Mouse (Mus musculus): ENCODE data around the gene E130114P18Rik. TPM values are rescaled to one million over a fixed set of nuclear protein-coding genes. Genes with fewer than 3 reads are reported as not detected.

E130114P18Rik gene
- polyA plus RNA-seq, 1 experiment, result not detected

GRCm38 (mm10) chr4:97602579-97602978 is 175.3 kb downstream of the E130114P18Rik start:
- H3K36me3 ChIP-seq (ENCODE audit: control insufficient read depth, insufficient read depth), result no peaks in the 10 kb centered on the region
- no peaks in the 10 kb centered on the region for H3K27me3 ChIP-seq (ENCODE audit: control insufficient read depth, insufficient read depth, insufficient read length)
- no peaks in the 10 kb centered on the region for H3K79me2 ChIP-seq (ENCODE audit: control insufficient read depth, insufficient read depth)
- TF ChIP-seq CTCF (IDR thresholded peaks at IDR 0.05; ENCODE audit: control insufficient read depth, insufficient read depth, insufficient read length) (no peak), USF1 (IDR thresholded peaks at IDR 0.05; ENCODE audit: low read depth) (no peak), FOSL1 (IDR thresholded peaks at IDR 0.05; ENCODE audit: insufficient read depth, low read length, poor library complexity, severe bottlenecking) (no peak), CEBPB (IDR thresholded peaks at IDR 0.05; ENCODE audit: low read depth) (no peak), MAX (IDR thresholded peaks at IDR 0.05) (no peak), MYOG (IDR thresholded peaks at IDR 0.05; ENCODE audit: control insufficient read depth, extremely low read depth, insufficient read length) (no peak)
- H3K79me3 ChIP-seq (ENCODE audit: low read depth), result no peaks in the 10 kb centered on the region
- H3ac ChIP-seq (ENCODE audit: control insufficient read depth, insufficient read length, low read depth), result no peak overlapping the region
- no peak overlapping the region for H3K4me3 ChIP-seq (ENCODE audit: insufficient read depth, poor library complexity, severe bottlenecking)

DNA sequence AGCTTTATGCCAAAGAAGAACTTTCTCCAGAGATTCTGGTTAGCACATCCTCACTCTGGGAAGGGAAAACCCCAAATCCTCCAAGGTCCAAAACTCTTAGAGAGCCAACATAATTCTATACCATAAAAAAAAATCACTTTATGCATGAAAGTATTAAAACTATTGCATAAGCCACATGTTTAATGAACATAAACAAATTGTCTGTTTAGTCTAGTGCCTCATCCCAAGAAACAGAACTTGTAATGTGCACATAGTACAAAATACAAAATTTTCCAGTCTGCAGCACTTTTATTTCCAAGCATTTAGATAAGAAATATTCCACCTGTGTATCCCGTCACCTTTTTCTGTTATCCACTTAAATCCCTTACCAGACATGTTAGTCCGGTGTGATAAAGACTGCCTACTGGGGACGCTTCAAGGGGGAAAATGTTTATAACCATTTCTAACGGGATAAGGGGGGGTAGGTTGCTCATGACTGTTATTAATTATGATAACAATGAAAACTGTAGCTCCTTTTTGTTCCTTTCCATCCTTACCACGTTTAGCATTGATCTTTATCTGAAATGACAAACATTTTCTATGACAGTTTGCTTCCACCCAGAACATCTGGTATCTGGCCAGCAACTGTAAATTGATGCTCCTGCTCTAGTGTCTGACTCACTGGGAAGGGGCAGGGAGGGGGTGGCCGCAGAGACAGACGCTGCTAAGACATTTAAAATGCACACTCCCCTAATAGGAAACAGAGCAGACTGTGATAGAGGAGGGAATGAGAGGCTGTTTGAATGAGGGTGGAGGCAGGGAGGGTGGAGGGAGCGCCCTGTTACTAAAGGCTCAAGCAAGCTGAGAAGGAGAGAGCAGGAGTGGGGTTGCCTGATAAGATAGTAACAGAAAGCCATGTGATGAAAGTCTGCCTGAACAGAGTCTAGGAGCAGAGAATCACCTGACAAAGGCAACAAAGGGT is 176.7 kb downstream of the E130114P18Rik start:
- no peak for TF ChIP-seq MAX (IDR thresholded peaks at IDR 0.05)
- TF ChIP-seq CTCF (IDR thresholded peaks at IDR 0.05; ENCODE audit: control insufficient read depth, insufficient read depth, insufficient read length), result no peak
- TF ChIP-seq CEBPB (IDR thresholded peaks at IDR 0.05; ENCODE audit: low read depth), result no peak
- peak; percentile 11 for TF ChIP-seq FOSL1 (IDR thresholded peaks at IDR 0.05; ENCODE audit: insufficient read depth, low read length, poor library complexity, severe bottlenecking)
- H3K79me2 ChIP-seq (ENCODE audit: control insufficient read depth, insufficient read depth), result no peaks in the 10 kb centered on the region
- no peaks in the 10 kb centered on the region for H3K36me3 ChIP-seq (ENCODE audit: control insufficient read depth, insufficient read depth)
- no peak overlapping the region for H3ac ChIP-seq (ENCODE audit: control insufficient read depth, insufficient read length, low read depth)
- no peak overlapping the region for H3K4me3 ChIP-seq (ENCODE audit: insufficient read depth, poor library complexity, severe bottlenecking)
- H3K27me3 ChIP-seq (ENCODE audit: control insufficient read depth, insufficient read depth, insufficient read length), result no peaks in the 10 kb centered on the region
- no peaks in the 10 kb centered on the region for H3K79me3 ChIP-seq (ENCODE audit: low read depth)

- Histone ChIP-seq H3K79me2 (ENCODE audit: control insufficient read depth, insufficient read depth) (no peaks in the 10 kb centered on the region), H3K36me3 (ENCODE audit: control insufficient read depth, insufficient read depth) (no peaks in the 10 kb centered on the region), H3K79me3 (ENCODE audit: low read depth) (no peaks in the 10 kb centered on the region), H3K27me3 (ENCODE audit: control insufficient read depth, insufficient read depth, insufficient read length) (no peaks in the 10 kb centered on the region), H3ac (ENCODE audit: control insufficient read depth, insufficient read length, low read depth) (no peak overlapping the region), H3K4me3 (ENCODE audit: insufficient read depth, poor library complexity, severe bottlenecking) (no peak overlapping the region)
- TF ChIP-seq USF1 (IDR thresholded peaks at IDR 0.05; ENCODE audit: low read depth) (no peak), MYOD1 (IDR thresholded peaks at IDR 0.05; ENCODE audit: control insufficient read depth, insufficient read length, low read depth) (no peak), CTCF (IDR thresholded peaks at IDR 0.05; ENCODE audit: control insufficient read depth, insufficient read depth, insufficient read length) (no peak), FOSL1 (IDR thresholded peaks at IDR 0.05; ENCODE audit: insufficient read depth, low read length, poor library complexity, severe bottlenecking) (no peak), MYOG (IDR thresholded peaks at IDR 0.05; ENCODE audit: control insufficient read depth, extremely low read depth, insufficient read length) (no peak), CEBPB (IDR thresholded peaks at IDR 0.05; ENCODE audit: low read depth) (no peak), MAX (IDR thresholded peaks at IDR 0.05) (no peak)
Observed at GRCm38 (mm10) chr4:97597443-97597842, 180.4 kb downstream of the E130114P18Rik start.

DNA sequence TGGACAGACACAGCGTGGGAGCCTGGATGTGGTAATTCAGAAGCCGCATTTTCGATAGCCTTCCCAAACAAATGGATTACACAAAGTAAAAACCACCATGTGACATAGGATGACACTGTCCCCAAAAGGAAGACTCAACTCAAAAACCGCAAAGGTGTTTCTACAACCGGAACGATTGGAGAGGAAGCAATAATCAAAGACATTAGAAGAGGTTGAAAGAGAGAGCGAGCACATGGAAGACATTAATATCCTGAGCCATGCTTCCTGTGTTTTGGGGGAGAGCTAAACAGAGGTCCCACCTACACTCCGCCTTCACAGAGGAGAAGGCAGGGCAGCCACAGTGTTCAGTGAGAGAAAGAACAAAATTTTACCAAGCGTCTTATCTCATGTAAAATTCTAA is 181.5 kb downstream of the E130114P18Rik start:
- Histone ChIP-seq H3K4me3 (ENCODE audit: insufficient read depth, poor library complexity, severe bottlenecking) (no peak overlapping the region), H3K27me3 (ENCODE audit: control insufficient read depth, insufficient read depth, insufficient read length) (no peaks in the 10 kb centered on the region), H3K36me3 (ENCODE audit: control insufficient read depth, insufficient read depth) (no peaks in the 10 kb centered on the region), H3K79me2 (ENCODE audit: control insufficient read depth, insufficient read depth) (no peaks in the 10 kb centered on the region), H3K79me3 (ENCODE audit: low read depth) (no peaks in the 10 kb centered on the region), H3ac (ENCODE audit: control insufficient read depth, insufficient read length, low read depth) (no peak overlapping the region)
- TF ChIP-seq MAX (IDR thresholded peaks at IDR 0.05) (no peak), USF1 (IDR thresholded peaks at IDR 0.05; ENCODE audit: low read depth) (no peak), CTCF (IDR thresholded peaks at IDR 0.05; ENCODE audit: control insufficient read depth, insufficient read depth, insufficient read length) (no peak), CEBPB (IDR thresholded peaks at IDR 0.05; ENCODE audit: low read depth) (no peak), MYOD1 (IDR thresholded peaks at IDR 0.05; ENCODE audit: control insufficient read depth, insufficient read length, low read depth) (no peak), FOSL1 (IDR thresholded peaks at IDR 0.05; ENCODE audit: insufficient read depth, low read length, poor library complexity, severe bottlenecking) (no peak), MYOG (IDR thresholded peaks at IDR 0.05; ENCODE audit: control insufficient read depth, extremely low read depth, insufficient read length) (no peak)

- H3K79me2 ChIP-seq (ENCODE audit: control insufficient read depth, insufficient read depth), result no peaks in the 10 kb centered on the region
- TF ChIP-seq MYOD1 (IDR thresholded peaks at IDR 0.05; ENCODE audit: control insufficient read depth, insufficient read length, low read depth) (no peak), CEBPB (IDR thresholded peaks at IDR 0.05; ENCODE audit: low read depth) (no peak)
- no peaks in the 10 kb centered on the region for H3K79me3 ChIP-seq (ENCODE audit: low read depth)
- H3K36me3 ChIP-seq (ENCODE audit: control insufficient read depth, insufficient read depth), result no peaks in the 10 kb centered on the region
- H3K27me3 ChIP-seq (ENCODE audit: control insufficient read depth, insufficient read depth, insufficient read length), result no peaks in the 10 kb centered on the region
- H3ac ChIP-seq (ENCODE audit: control insufficient read depth, insufficient read length, low read depth), result no peak overlapping the region
- no peak overlapping the region for H3K4me3 ChIP-seq (ENCODE audit: insufficient read depth, poor library complexity, severe bottlenecking)
Observed at GRCm38 (mm10) chr4:97593869-97594268, 184.0 kb downstream of the E130114P18Rik start.

DNA sequence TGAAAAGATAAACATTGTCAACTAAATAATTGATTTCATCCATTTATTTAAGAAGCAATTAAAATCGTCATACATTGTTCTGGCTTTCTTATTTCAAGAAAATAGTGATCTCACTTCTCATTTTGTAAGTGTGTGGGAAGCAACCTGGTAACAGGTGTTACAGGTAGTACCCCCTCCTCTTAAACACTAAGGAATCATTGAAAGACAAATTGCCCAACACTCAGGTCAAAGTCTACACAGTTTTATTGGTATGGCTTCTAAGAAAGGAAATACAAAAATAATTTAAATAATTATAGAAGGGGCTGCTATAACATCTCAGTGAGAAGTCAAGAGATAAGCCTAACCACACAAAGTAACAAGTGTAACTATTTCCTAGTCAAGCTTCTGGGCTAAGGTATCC is 188.1 kb downstream of the E130114P18Rik start:
- no peak overlapping the region for H3K4me3 ChIP-seq (ENCODE audit: insufficient read depth, poor library complexity, severe bottlenecking)
- H3ac ChIP-seq (ENCODE audit: control insufficient read depth, insufficient read length, low read depth), result no peak overlapping the region
- no peaks in the 10 kb centered on the region for H3K36me3 ChIP-seq (ENCODE audit: control insufficient read depth, insufficient read depth)
- no peaks in the 10 kb centered on the region for H3K27me3 ChIP-seq (ENCODE audit: control insufficient read depth, insufficient read depth, insufficient read length)
- TF ChIP-seq MYOD1 (IDR thresholded peaks at IDR 0.05; ENCODE audit: control insufficient read depth, insufficient read length, low read depth), result no peak
- no peaks in the 10 kb centered on the region for H3K79me2 ChIP-seq (ENCODE audit: control insufficient read depth, insufficient read depth)
- H3K79me3 ChIP-seq (ENCODE audit: low read depth), result no peaks in the 10 kb centered on the region

All from C2C12 (cell line).